Mouse (Mus musculus) cerebellum, adult 2 months (tissue): ENCODE measurements at regions not wholly inside any gene's neighbourhood (a gene's known extent, or its start where the extent isn't known, plus 50 kb on each side); places are given as distances from the start of the nearest gene placed in this dataset.

ENCODE experiments used
- CTCF ChIP-seq: fragments of 200-500 bp; IDR thresholded peaks from 2 replicates; pipeline ENCODE4 v1.5.1; 2011; ENCODE audit warnings: low read depth, mild to moderate bottlenecking, control low read depth, low read length, moderate library complexity, borderline replicate concordance; ENCODE audit not compliant: insufficient read depth
- POLR2A ChIP-seq: fragments of 200-500 bp; IDR thresholded peaks from 2 replicates; pipeline ENCODE4 v1.6.1; 2011; ENCODE audit warnings: low read length, control low read depth, borderline replicate concordance; ENCODE audit not compliant: insufficient read depth

- TF ChIP-seq CTCF (no peak), POLR2A (no peak)
Observed at GRCm38 (mm10) chr1:138913428-138913827, 49.8 kb upstream of the Dennd1b start.
